Mouse (Mus musculus): ENCODE measurements around the gene Gm20920. TPM values are rescaled to one million over a fixed set of nuclear protein-coding genes. Genes with fewer than 3 reads are reported as not detected.

The Gm20920 gene
- polyA plus RNA-seq (2017; shearing (Covaris generic)): not detected

DNA sequence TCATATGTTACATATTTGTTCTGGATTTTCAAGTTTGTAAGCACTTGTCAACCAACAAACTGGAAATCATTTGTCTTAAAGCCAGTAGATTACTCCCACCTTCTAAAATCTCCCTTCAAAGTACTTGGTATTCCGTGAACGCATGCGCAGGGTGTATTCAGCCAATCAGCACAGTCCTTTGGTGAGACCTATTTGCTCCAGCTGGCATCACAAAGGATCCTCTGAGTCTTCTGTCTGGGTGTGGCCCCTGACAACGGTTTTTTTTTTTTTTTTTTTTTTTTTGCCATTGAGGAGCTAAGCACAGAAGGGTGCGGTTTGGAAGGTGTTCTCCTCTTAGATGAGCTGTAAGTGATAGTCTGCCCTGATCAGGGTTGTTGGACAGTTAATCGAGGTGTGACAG lies at the start of gene Gm20920:
Gm20920 (plus strand) TSS at position 301 of the 400 bp plus-strand sequence.

Data from inflammation-experienced regulatory T-cells (primary cell).